ENCODE assay signal across 11 mouse cellular contexts in the genomic region with DNA sequence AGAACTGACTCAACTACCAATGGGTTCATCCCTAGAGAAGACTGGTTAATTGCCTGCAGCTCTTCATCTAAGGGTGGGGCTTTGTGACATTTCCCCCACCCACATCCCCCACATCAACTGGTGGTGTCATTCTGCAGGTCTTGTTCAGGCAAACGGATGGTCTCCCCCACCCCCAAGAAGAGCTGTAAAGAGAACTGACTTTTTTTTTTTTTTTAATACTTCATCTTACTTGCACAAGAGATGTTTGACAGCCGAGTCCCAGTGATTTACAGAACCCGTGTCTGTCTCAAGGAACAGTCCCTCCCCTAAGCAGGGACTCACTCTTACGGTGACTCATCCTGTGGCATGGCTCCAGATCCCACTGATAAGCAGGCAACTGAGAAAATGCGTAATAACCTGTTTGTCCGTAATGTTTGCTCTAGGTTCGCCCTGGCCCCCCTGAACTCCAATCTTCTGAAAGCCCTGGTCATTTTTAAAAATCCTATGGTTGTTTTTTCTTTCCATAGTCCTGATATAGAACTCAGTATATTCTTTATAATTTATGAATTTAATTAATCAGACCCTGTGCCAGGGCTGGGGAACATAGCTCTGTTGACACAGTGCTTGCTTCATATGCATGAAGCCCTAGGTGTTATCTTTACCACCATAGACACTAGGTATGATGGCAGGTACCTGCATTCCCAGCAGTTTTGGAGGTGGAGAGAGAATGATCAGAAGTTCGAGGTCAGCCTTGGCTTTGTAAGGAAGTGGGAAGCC. TPM values are rescaled to one million over a fixed set of nuclear protein-coding genes. Genes with fewer than 3 reads are reported as not detected.
DNase-seq lines count a peak whose midpoint lies in the region; ATAC-seq lines count a peak whose summit lies in the region.
"Had no signal": no experiment of that assay in that cellular context is flagged by ENCODE, and none has a peak within 500 bp of the region (broad histone marks: within the 10 kb centered on the region; RNA-seq: fewer than 3 reads in every experiment).

No protein-coding gene starts in this region.

- H3K27me3 ChIP-seq in hindbrain, embryonic 13.5 days = peaks cover 17% of the 10 kb centered on the region
- H3K27me3 ChIP-seq: embryonic facial prominence, embryonic 12.5 days; Patski had no signal

- no peaks in the 10 kb centered on the region for H3K9me3 ChIP-seq in hindbrain, embryonic 13.5 days
- H3K9me3 ChIP-seq: embryonic facial prominence, embryonic 12.5 days had no signal

- no peak overlapping the region for H3K9ac ChIP-seq in hindbrain, embryonic 13.5 days
- H3K9ac ChIP-seq: embryonic facial prominence, embryonic 12.5 days; hindbrain, embryonic 14.5 days had no signal

- no peaks in the 10 kb centered on the region for H3K36me3 ChIP-seq in hindbrain, embryonic 13.5 days
- H3K36me3 ChIP-seq: embryonic facial prominence, embryonic 12.5 days had no signal

- peaks cover 12% of the 10 kb centered on the region for H3K4me1 ChIP-seq in hindbrain, embryonic 13.5 days (replicated peaks)

- WGBS in hindbrain, embryonic 13.5 days = 74% methylated on average over 8 of the region's 8 CpGs

- H3K4me3 ChIP-seq in hindbrain, embryonic 13.5 days = no peak overlapping the region
- H3K4me3 ChIP-seq: embryonic facial prominence, embryonic 12.5 days had no signal

- no peak overlapping the region for H3K4me2 ChIP-seq in hindbrain, embryonic 13.5 days
- H3K4me2 ChIP-seq: embryonic facial prominence, embryonic 12.5 days; hindbrain, embryonic 14.5 days had no signal

- peak; percentile 64 for ATAC-seq in common myeloid progenitor, adult 5-6 weeks (replicated peaks; ENCODE audit: low read depth, poor library complexity, severe bottlenecking)
- ATAC-seq in megakaryocyte progenitor cell, adult 5-6 weeks (replicated peaks; ENCODE audit: poor library complexity) = peak; percentile 77
- no peak for ATAC-seq in hindbrain, embryonic 13.5 days (ENCODE audit: low FRiP score)
- ATAC-seq: Patski had no signal

- DNase-seq in heart, postnatal 4 days = peak; percentile 36
- DNase-seq in heart, adult 8-10 months (ENCODE audit: low spot score) = no peak
- DNase-seq in MEL-GATA-1-ER (ENCODE audit: extremely low read depth, low read depth) = peak; percentile 8
- DNase-seq in layer of hippocampus, adult 11-12 months (ENCODE audit: low spot score) = no peak
- DNase-seq in ovary, postnatal 14 days (ENCODE audit: low spot score) = no peak

- no peak overlapping the region for H3K27ac ChIP-seq in hindbrain, embryonic 13.5 days
- H3K27ac ChIP-seq: hindbrain, embryonic 14.5 days had no signal

RNA-seq across cellular contexts. Expression of a gene that starts 5.8 kb away (rescaled TPM):
- total RNA-seq in heart, postnatal 4 days (2021) = 10 to 100 TPM; 28.5 to 28.9 TPM
- 10 to 100 TPM; 38.5 to 48.2 (median 44.6) TPM for total RNA-seq in heart, adult 8-10 months (2022)
- 15.9 and 21.3 TPM in 2 replicates for total RNA-seq in common myeloid progenitor, adult 5-6 weeks (2017)
- 2.4 and 5.6 TPM in 2 replicates for total RNA-seq in megakaryocyte progenitor cell, adult 5-6 weeks (2015)
- total RNA-seq in megakaryocyte progenitor cell, adult 5-6 weeks (2017) = 1.7 and 2.8 TPM in 2 replicates
- 4.9 and 6.1 TPM in 2 replicates for polyA plus RNA-seq in hindbrain, embryonic 13.5 days (2015; fragmentation: Nextera tagmentation; extraction: Ambion mirVana)

RNA-seq across cellular contexts. Expression of a gene that starts 35.7 kb away (rescaled TPM):
- 1 to 10 TPM; 1.6 to 1.7 TPM for total RNA-seq in heart, postnatal 4 days (2021)
- total RNA-seq in heart, adult 8-10 months (2022) = under 1 TPM; 0.11 to 0.52 (median 0.41) TPM
- total RNA-seq in common myeloid progenitor, adult 5-6 weeks (2017) = 0.73 TPM in 1 of 2 replicates, not detected in the other
- 0.05 and 0.68 TPM in 2 replicates for total RNA-seq in megakaryocyte progenitor cell, adult 5-6 weeks (2015)
- total RNA-seq in megakaryocyte progenitor cell, adult 5-6 weeks (2017) = 0.30 and 0.58 TPM in 2 replicates
- 2.1 and 2.8 TPM in 2 replicates for polyA plus RNA-seq in hindbrain, embryonic 13.5 days (2015; fragmentation: Nextera tagmentation; extraction: Ambion mirVana)

Comparison
In these comparisons a context has a peak if more than half of its experiments do, and no peak if none do; other contexts are left out.
1. DNase-seq: peak in heart, postnatal 4 days (single experiment) and MEL-GATA-1-ER (single experiment); none in heart, adult 8-10 months (single experiment), layer of hippocampus, adult 11-12 months (single experiment) and ovary, postnatal 14 days (single experiment).